In the genomic region with DNA sequence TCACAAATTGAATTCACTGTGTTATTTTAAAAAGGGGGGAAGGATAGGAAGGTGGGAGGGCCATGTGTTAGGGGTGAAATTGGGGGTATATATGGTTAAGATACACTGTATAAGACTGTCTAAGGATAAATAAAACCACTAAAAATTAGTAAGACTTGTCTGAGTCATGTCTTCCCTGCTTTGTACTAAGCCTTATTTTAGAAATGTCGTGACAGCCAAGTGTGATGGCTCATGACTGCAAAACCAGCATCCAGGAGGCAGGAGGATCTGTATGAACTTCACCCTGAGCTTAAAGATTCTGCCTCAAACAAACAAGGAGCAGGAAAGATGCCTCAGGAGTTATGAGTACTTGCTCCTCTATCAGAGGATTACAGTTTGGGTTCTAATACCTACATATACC, we compare ENCODE assay signal across 14 mouse cellular contexts. TPM values are rescaled to one million over a fixed set of nuclear protein-coding genes. Genes with fewer than 3 reads are reported as not detected.
DNase-seq lines count a peak whose midpoint lies in the region.
"Had no signal": no experiment of that assay in that cellular context is flagged by ENCODE, and none has a peak within 500 bp of the region (broad histone marks: within the 10 kb centered on the region; RNA-seq: fewer than 3 reads in every experiment).

No protein-coding gene starts in this region.

- peak; percentile 27 to 57 for DNase-seq in frontal cortex, adult 2 months (ENCODE audit: extremely low spot score in 1 of 2, low spot score in 1 of 2)
- no peak for DNase-seq in frontal cortex, postnatal 14 days (ENCODE audit: low spot score in 2 of 2)
- peak; percentile 35 for DNase-seq in right cerebral cortex, adult 18-20 months
- DNase-seq in right cerebral cortex, postnatal 10 days (ENCODE audit: low spot score in 2 of 2), result no peak
- DNase-seq in telencephalon, adult 2 months (ENCODE audit: low read depth, low spot score), result peak; percentile 41
- no peak for DNase-seq in urinary bladder, postnatal 25 days (ENCODE audit: low spot score)
- DNase-seq: adrenal gland, adult 2 months; adrenal gland, postnatal 10 days; adrenal gland, postnatal 25 days; cerebellum, adult 11-12 months; cerebellum, adult 2 months; cerebellum, adult 9-10 months; cerebellum, postnatal 10 days; cerebellum, postnatal 25 days had no signal

RNA-seq across cellular contexts. Expression of a gene that starts 7.7 kb away (rescaled TPM):
- polyA plus RNA-seq in frontal cortex, adult 2 months (2012; rRNA removed), result 18.4 and 20.3 TPM in 2 replicates

RNA-seq across cellular contexts. Expression of a gene that starts 18.2 kb away (rescaled TPM):
- polyA plus RNA-seq in frontal cortex, adult 2 months (2012; rRNA removed), result 56.1 and 62.8 TPM in 2 replicates

Comparison
In these comparisons a context has a peak if more than half of its experiments do, and no peak if none do; other contexts are left out.
1. DNase-seq: peak in frontal cortex, adult 2 months (2 of 2), right cerebral cortex, adult 18-20 months (single experiment) and telencephalon, adult 2 months (single experiment); none in frontal cortex, postnatal 14 days (0 of 2), right cerebral cortex, postnatal 10 days (0 of 2) and urinary bladder, postnatal 25 days (single experiment).